Mouse (Mus musculus) CH12.LX (cell line): ENCODE measurements around the gene Gli2. TPM values are rescaled to one million over a fixed set of nuclear protein-coding genes. Genes with fewer than 3 reads are reported as not detected.

Experiments used
- DNase-seq: peaks from one replicate; pipeline ENCODE4 v3.0.0-alpha.2; 2013; ENCODE audit errors: extremely low read depth
- H3K27ac ChIP-seq: 2 replicates; pipeline ENCODE4 v1.5.1; 2012; ENCODE audit warnings: low read depth, mild to moderate bottlenecking, control low read depth, moderate library complexity; ENCODE audit not compliant: insufficient read depth
- H3K27me3 ChIP-seq: replicated peaks from 2 replicates; pipeline ENCODE3; 2012; ENCODE audit warnings: inconsistent platforms
- H3K36me3 ChIP-seq, 2 experiments: replicated peaks in 1 of 2; 2 replicates each; pipeline versions ENCODE3 to v1.6.1; 2012; ENCODE audit warnings: inconsistent platforms in 1 of 2, low read length in 1 of 2, mild to moderate bottlenecking in 1 of 2, mixed read lengths in 1 of 2, moderate library complexity in 1 of 2; ENCODE audit not compliant: control insufficient read depth in 1 of 2, insufficient read depth in 1 of 2
- H3K4me1 ChIP-seq, 2 experiments: 2 replicates each; pipeline ENCODE4 v1.6.1; 2012; ENCODE audit warnings: inconsistent platforms in 1 of 2, moderate library complexity in 1 of 2; ENCODE audit not compliant: insufficient read depth in 2 of 2, control insufficient read depth in 1 of 2
- H3K4me2 ChIP-seq: 2 replicates; pipeline ENCODE4 v1.6.1; 2012; ENCODE audit warnings: low read depth, mild to moderate bottlenecking, control low read depth; ENCODE audit not compliant: poor library complexity, insufficient read depth, severe bottlenecking
- H3K4me3 ChIP-seq, 3 experiments: fragments of 150-350 bp in 1 of 3; sonication (generic) in 1 of 3; replicated peaks in 1 of 3; 2 replicates each; pipeline versions ENCODE3 to v1.5.1; 2011 to 2012; ENCODE audit warnings: low read depth in 2 of 3, low read length in 2 of 3, mild to moderate bottlenecking in 2 of 3, moderate library complexity in 2 of 3, control low read depth in 1 of 3, improper control_type of control experiment in 1 of 3, inconsistent platforms in 1 of 3, mixed read lengths in 1 of 3; ENCODE audit not compliant: poor library complexity in 1 of 3
- H3K79me2 ChIP-seq: replicated peaks from 2 replicates; pipeline ENCODE4 v1.6.1; 2012; ENCODE audit warnings: mild to moderate bottlenecking, moderate library complexity; ENCODE audit not compliant: control insufficient read depth, poor library complexity, insufficient read depth, severe bottlenecking; ENCODE audit errors: extremely low read depth
- H3K9ac ChIP-seq: 2 replicates; pipeline ENCODE4 v1.6.1; 2012; ENCODE audit warnings: low read depth, mild to moderate bottlenecking, control low read depth, moderate library complexity; ENCODE audit not compliant: insufficient read depth
- H3K9me3 ChIP-seq: replicated peaks from 2 replicates; pipeline ENCODE3; 2012; ENCODE audit warnings: low read length, inconsistent platforms, mixed read lengths
- CTCF ChIP-seq, 2 experiments: IDR thresholded peaks in 1 of 2; conservative IDR thresholded peaks in 1 of 2; 2 replicates each; pipeline ENCODE4 v1.5.1; 2011 to 2012; ENCODE audit warnings: low read depth in 2 of 2, low read length in 2 of 2, improper control_type of control experiment in 1 of 2, inconsistent platforms in 1 of 2, mild to moderate bottlenecking in 1 of 2, moderate library complexity in 1 of 2
- GABPA ChIP-seq: IDR thresholded peaks from 2 replicates; pipeline ENCODE4 v1.6.1; 2012; ENCODE audit warnings: low read depth, low read length, improper control_type of control experiment, inconsistent platforms; ENCODE audit not compliant: insufficient replicate concordance
- JUN ChIP-seq: IDR thresholded peaks from 2 replicates; pipeline ENCODE4 v1.6.1; 2011; ENCODE audit warnings: low read depth, mild to moderate bottlenecking, low read length, improper control_type of control experiment, moderate library complexity; ENCODE audit not compliant: insufficient read depth
- KAT2A ChIP-seq: IDR thresholded peaks from 2 replicates; pipeline ENCODE4 v1.6.1; 2012; ENCODE audit warnings: low read length, improper control_type of control experiment, inconsistent platforms; ENCODE audit not compliant: insufficient replicate concordance
- MAFK ChIP-seq: IDR thresholded peaks from 2 replicates; pipeline ENCODE4 v1.6.1; 2011; ENCODE audit warnings: low read length, improper control_type of control experiment; ENCODE audit not compliant: insufficient replicate concordance
- MAX ChIP-seq: IDR thresholded peaks from 2 replicates; pipeline ENCODE4 v1.6.1; 2011; ENCODE audit warnings: low read length, improper control_type of control experiment
- MAZ ChIP-seq: IDR thresholded peaks from 2 replicates; pipeline ENCODE4 v1.6.1; 2012; ENCODE audit warnings: low read depth, mild to moderate bottlenecking, inconsistent platforms, low read length, improper control_type of control experiment, moderate library complexity
- MXI1 ChIP-seq: IDR thresholded peaks from 2 replicates; pipeline ENCODE4 v1.6.1; 2011; ENCODE audit warnings: mild to moderate bottlenecking, low read depth, low read length, improper control_type of control experiment
- RAD21 ChIP-seq: IDR thresholded peaks from 2 replicates; pipeline ENCODE4 v1.6.1; 2011; ENCODE audit warnings: low read depth, mild to moderate bottlenecking, low read length, improper control_type of control experiment, moderate library complexity
- RCOR1 ChIP-seq: conservative IDR thresholded peaks from 2 replicates; pipeline ENCODE4 v1.6.1; 2012; ENCODE audit warnings: low read depth, mild to moderate bottlenecking, inconsistent platforms, low read length, improper control_type of control experiment
- ZKSCAN1 ChIP-seq: IDR thresholded peaks from 2 replicates; pipeline ENCODE4 v1.6.1; 2012; ENCODE audit warnings: low read depth, inconsistent platforms, low read length, improper control_type of control experiment, borderline replicate concordance
- ZNF384 ChIP-seq: IDR thresholded peaks from 2 replicates; pipeline ENCODE4 v1.6.1; 2012; ENCODE audit warnings: low read depth, low read length, improper control_type of control experiment, inconsistent platforms
- dilution Hi-C: fragments of 300-500 bp; cut with MboI; formaldehyde crosslinking; loops from 2 replicates; pipeline ENCODE4 v1.14.3; 2020; ENCODE audit warnings: low sequenced_read_pairs; ENCODE audit not compliant: extremely low pct_unique_long_range_greater_than_20kb, extremely low pct_ligation_motif_present
- in situ Hi-C: fragments of 300-500 bp; cut with MboI; formaldehyde crosslinking; loops from 3 replicates; pipeline ENCODE4 v1.14.3; 2019; ENCODE audit warnings: low sequenced_read_pairs, low pct_ligation_motif_present, low pct_unique_long_range_greater_than_20kb, mixed read lengths
- polyA plus RNA-seq: library from polyadenylated mRNA; unstranded; fragments of >175 nt; gene quantifications from 2 replicates; pipeline ENCODE4 v1.2.1, GENCODE M21; 2012; ENCODE audit warnings: low read depth; ENCODE audit not compliant: insufficient read length
- total RNA-seq, 2 experiments: library from RNA; depleted of rRNA; stranded (reverse); fragments of 300-350 nt in 1 of 2; fragments of >200 nt in 1 of 2; gene quantifications; 2 replicates each; pipeline ENCODE4 v1.2.3; 2012 to 2014

Gli2 gene
- total RNA-seq (2012; rRNA removed), result not detected in 2 replicates
- not detected in 2 replicates for total RNA-seq (2014; rRNA removed)
- polyA plus RNA-seq, result not detected in 2 replicates

- Histone ChIP-seq H3K79me2 (no peaks in the 10 kb centered on the region), H3K27ac (no peak within 1 kb of the TSS), H3K27me3 (no peaks in the 10 kb centered on the region), H3K4me2 (no peak within 1 kb of the TSS), H3K4me3 (no peak within 1 kb of the TSS), H3K9me3 (peaks cover 88% of the 10 kb centered on the region), H3K4me1 (no peaks in the 10 kb centered on the region), H3K36me3 (no peaks in the 10 kb centered on the region), H3K9ac (no peak within 1 kb of the TSS)
- dilution Hi-C loops (no loop called here), in situ Hi-C loops (no loop called here)
- no peak for TF ChIP-seq MAZ
- TF ChIP-seq KAT2A, result no peak
- no peak for DNase-seq
Measured at GRCm38 (mm10) chr1:119053402-119053841, at the start of gene Gli2. Gene Gli2, minus strand, starts transcription at chr1:119053619.

GRCm38 (mm10) chr1:119097921-119098521 lies 44.6 kb upstream of the Gli2 start:
- Histone ChIP-seq H3K36me3 (no peaks in the 10 kb centered on the region), H3K27ac (no peak overlapping the region), H3K79me2 (no peaks in the 10 kb centered on the region), H3K4me2 (no peak overlapping the region)
- no peak for DNase-seq
- dilution Hi-C loops, result no loop called here
- TF ChIP-seq RAD21 (no peak), ZKSCAN1 (no peak), MXI1 (no peak), JUN (no peak), MAFK (no peak), ZNF384 (no peak), MAX (no peak), GABPA (no peak)
- TF ChIP-seq, all 38 proteins: peak for 0
- Histone ChIP-seq H3K4me1 (no peaks in the 10 kb centered on the region), H3K27me3 (no peaks in the 10 kb centered on the region), H3K9me3 (peaks cover 94% of the 10 kb centered on the region), H3K4me3 (no peak overlapping the region), H3K9ac (no peak overlapping the region)
- in situ Hi-C loops, result loop anchor here (25.0 kb wide), 1 partner anchor 389 kb away; no protein-coding TSS in a partner anchor

- Histone ChIP-seq H3K4me3 (no peak overlapping the region), H3K4me1 (no peaks in the 10 kb centered on the region), H3K27ac (no peak overlapping the region), H3K79me2 (no peaks in the 10 kb centered on the region), H3K9me3 (peaks cover 89% of the 10 kb centered on the region), H3K9ac (no peak overlapping the region), H3K36me3 (no peaks in the 10 kb centered on the region), H3K4me2 (no peak overlapping the region), H3K27me3 (no peaks in the 10 kb centered on the region)
- dilution Hi-C loops, result no loop called here
- in situ Hi-C loops, result loop anchor here (25.0 kb wide), 1 partner anchor 394 kb away; no protein-coding TSS in a partner anchor
- TF ChIP-seq RCOR1 (no peak), RAD21 (peak; percentile 24), CTCF (conservative IDR thresholded peaks at IDR 0.05 in 1 of 2, IDR thresholded peaks at IDR 0.05 in 1 of 2; ENCODE audit: low read depth in 2 of 2, low read length in 2 of 2) (peak; percentile 22 to 34; a peak in 1 of 4 replicates)
- no peak for DNase-seq
Measured at GRCm38 (mm10) chr1:119093739-119094138, 40.3 kb upstream of the Gli2 start.
